Comparison of ENCODE assay signal across 22 mouse cellular contexts in the genomic region with DNA sequence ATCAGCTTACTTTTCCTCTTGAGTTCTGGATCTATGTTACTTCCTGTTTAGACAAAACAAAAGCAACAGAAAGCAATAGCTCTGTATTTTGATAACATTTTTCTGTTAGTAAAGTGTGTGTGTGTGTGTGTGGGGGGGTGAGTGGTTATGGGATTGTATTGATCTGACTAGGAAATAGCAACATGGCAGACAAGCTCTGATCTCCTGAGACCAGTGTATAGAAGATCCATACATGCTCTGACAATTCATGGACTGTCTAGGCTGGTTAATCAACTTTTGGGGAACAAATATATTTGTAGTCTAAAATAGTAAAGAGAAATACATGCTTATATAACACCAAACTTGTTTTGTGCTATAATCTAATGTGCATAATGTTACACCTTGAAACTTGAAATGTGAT.
DNase-seq lines count a peak whose midpoint lies in the region; ATAC-seq and TF ChIP-seq lines count a peak whose summit lies in the region.
"Had no signal": no experiment of that assay in that cellular context is flagged by ENCODE, and none has a peak within 500 bp of the region (broad histone marks: within the 10 kb centered on the region; RNA-seq: fewer than 3 reads in every experiment).

No protein-coding gene starts in this region.

- no peak overlapping the region for H3K4me2 ChIP-seq in hindbrain, embryonic 11.5 days (replicated peaks; ENCODE audit: low read depth, low read length)
- no peak overlapping the region for H3K4me2 ChIP-seq in hindbrain, postnatal 0 days (ENCODE audit: low read depth, low read length)
- no peak overlapping the region for H3K4me2 ChIP-seq in midbrain, embryonic 11.5 days
- no peak overlapping the region for H3K4me2 ChIP-seq in midbrain, embryonic 15.5 days
- H3K4me2 ChIP-seq in midbrain, embryonic 12.5 days (replicated peaks), result no peak overlapping the region
- H3K4me2 ChIP-seq in midbrain, postnatal 0 days (ENCODE audit: low read depth, low read length, poor library complexity, severe bottlenecking), result no peak overlapping the region

- peak; percentile 43; the same call in 1 of the 2 replicates for ATAC-seq in hindbrain, embryonic 11.5 days (ENCODE audit: low FRiP score)
- no peak for ATAC-seq in hindbrain, postnatal 0 days
- ATAC-seq in midbrain, embryonic 11.5 days (ENCODE audit: low FRiP score), result peak; percentile 50; the same call in 1 of the 2 replicates
- ATAC-seq in midbrain, embryonic 15.5 days (replicated peaks), result no peak
- ATAC-seq in midbrain, embryonic 12.5 days (ENCODE audit: low FRiP score, low read depth), result peak; percentile 73
- ATAC-seq in midbrain, postnatal 0 days (ENCODE audit: low FRiP score), result no peak; the same call in 1 of the 2 replicates
- ATAC-seq: activated CD4-positive, CD25-positive, alpha-beta regulatory T cell, adult 4 months; CD4-positive, CD25-positive, alpha-beta regulatory T cell, adult 4 months; Patski had no signal

- H3K36me3 ChIP-seq in hindbrain, embryonic 11.5 days (ENCODE audit: control insufficient read depth, insufficient read depth, low read length), result no peaks in the 10 kb centered on the region
- H3K36me3 ChIP-seq in hindbrain, postnatal 0 days (ENCODE audit: insufficient read depth, low read length), result no peaks in the 10 kb centered on the region
- no peaks in the 10 kb centered on the region for H3K36me3 ChIP-seq in midbrain, embryonic 11.5 days (ENCODE audit: control insufficient read depth, insufficient read depth, low read length)
- no peaks in the 10 kb centered on the region for H3K36me3 ChIP-seq in midbrain, embryonic 15.5 days (replicated peaks)
- H3K36me3 ChIP-seq in midbrain, embryonic 12.5 days, result no peaks in the 10 kb centered on the region
- H3K36me3 ChIP-seq in midbrain, postnatal 0 days (ENCODE audit: insufficient read depth, low read length), result no peaks in the 10 kb centered on the region
- H3K36me3 ChIP-seq: G1E had no signal

- no peak for TF ChIP-seq CTCF in hindbrain, postnatal 0 days (IDR thresholded peaks at IDR 0.05; ENCODE audit: low read depth)
- TF ChIP-seq CTCF in midbrain, postnatal 0 days (IDR thresholded peaks at IDR 0.05), result no peak

- no peaks in the 10 kb centered on the region for H3K9me3 ChIP-seq in hindbrain, embryonic 11.5 days (ENCODE audit: control insufficient read depth, low read length)
- H3K9me3 ChIP-seq in hindbrain, postnatal 0 days (ENCODE audit: low read length), result no peaks in the 10 kb centered on the region
- H3K9me3 ChIP-seq in midbrain, embryonic 11.5 days (ENCODE audit: control insufficient read depth, low read length), result no peaks in the 10 kb centered on the region
- H3K9me3 ChIP-seq in midbrain, embryonic 15.5 days, result no peaks in the 10 kb centered on the region
- H3K9me3 ChIP-seq in midbrain, embryonic 12.5 days, result no peaks in the 10 kb centered on the region
- no peaks in the 10 kb centered on the region for H3K9me3 ChIP-seq in midbrain, postnatal 0 days (ENCODE audit: low read length)
- H3K9me3 ChIP-seq: G1E had no signal

- no peak for DNase-seq in hindbrain, embryonic 11.5 days (ENCODE audit: low spot score)
- DNase-seq in hindbrain, postnatal 0 days (ENCODE audit: low spot score), result no peak
- no peak for DNase-seq in midbrain, embryonic 11.5 days (ENCODE audit: low spot score, missing footprints)
- DNase-seq in midbrain, postnatal 0 days (ENCODE audit: low spot score), result no peak
- peak; percentile 21 for DNase-seq in retina, embryonic 14.5 days (ENCODE audit: low spot score)
- no peak for DNase-seq in retina, postnatal 1 day
- DNase-seq: adrenal gland, adult 2 months; adrenal gland, adult 8-10 months; adrenal gland, postnatal 10 days; adrenal gland, postnatal 14 days; adrenal gland, postnatal 25 days; adrenal gland, postnatal 36 days; B cell, adult 2 months; cerebellum, adult 11 months; cerebellum, adult 11-12 months had no signal

- H3K9ac ChIP-seq in hindbrain, embryonic 11.5 days (ENCODE audit: low read depth, low read length), result no peak overlapping the region
- H3K9ac ChIP-seq in hindbrain, postnatal 0 days (replicated peaks; ENCODE audit: low read length), result no peak overlapping the region
- H3K9ac ChIP-seq in midbrain, embryonic 11.5 days (ENCODE audit: low read length), result no peak overlapping the region
- H3K9ac ChIP-seq in midbrain, embryonic 15.5 days, result no peak overlapping the region
- H3K9ac ChIP-seq in midbrain, embryonic 12.5 days (replicated peaks), result no peak overlapping the region
- no peak overlapping the region for H3K9ac ChIP-seq in midbrain, postnatal 0 days (replicated peaks; ENCODE audit: low read length, poor library complexity, severe bottlenecking)

- no peak overlapping the region for H3K4me3 ChIP-seq in hindbrain, embryonic 11.5 days (ENCODE audit: low read depth, low read length)
- H3K4me3 ChIP-seq in hindbrain, postnatal 0 days (ENCODE audit: low read length), result no peak overlapping the region
- H3K4me3 ChIP-seq in midbrain, embryonic 11.5 days (ENCODE audit: low read depth, low read length), result no peak overlapping the region
- no peak overlapping the region for H3K4me3 ChIP-seq in midbrain, embryonic 15.5 days
- no peak overlapping the region for H3K4me3 ChIP-seq in midbrain, embryonic 12.5 days
- no peak overlapping the region for H3K4me3 ChIP-seq in midbrain, postnatal 0 days (ENCODE audit: low read depth, low read length)

- H3K27me3 ChIP-seq in hindbrain, embryonic 11.5 days (ENCODE audit: control insufficient read depth, insufficient read depth, low read length), result no peaks in the 10 kb centered on the region
- H3K27me3 ChIP-seq in hindbrain, postnatal 0 days (ENCODE audit: insufficient read depth, low read length), result no peaks in the 10 kb centered on the region
- H3K27me3 ChIP-seq in midbrain, embryonic 11.5 days (ENCODE audit: control insufficient read depth, insufficient read depth, low read length), result no peaks in the 10 kb centered on the region
- no peaks in the 10 kb centered on the region for H3K27me3 ChIP-seq in midbrain, embryonic 15.5 days (replicated peaks)
- H3K27me3 ChIP-seq in midbrain, embryonic 12.5 days, result no peaks in the 10 kb centered on the region
- no peaks in the 10 kb centered on the region for H3K27me3 ChIP-seq in midbrain, postnatal 0 days (ENCODE audit: insufficient read depth, low read length)
- H3K27me3 ChIP-seq: CH12.LX had no signal

- no peaks in the 10 kb centered on the region for H3K4me1 ChIP-seq in hindbrain, embryonic 11.5 days (replicated peaks; ENCODE audit: control insufficient read depth, insufficient read depth, low read length)
- H3K4me1 ChIP-seq in hindbrain, postnatal 0 days (ENCODE audit: insufficient read depth, low read length), result no peaks in the 10 kb centered on the region
- H3K4me1 ChIP-seq in midbrain, embryonic 11.5 days (ENCODE audit: control insufficient read depth, insufficient read depth, low read length), result no peaks in the 10 kb centered on the region
- no peaks in the 10 kb centered on the region for H3K4me1 ChIP-seq in midbrain, embryonic 15.5 days
- no peaks in the 10 kb centered on the region for H3K4me1 ChIP-seq in midbrain, embryonic 12.5 days
- H3K4me1 ChIP-seq in midbrain, postnatal 0 days (ENCODE audit: insufficient read depth, low read length), result no peaks in the 10 kb centered on the region

- no peak overlapping the region for H3K27ac ChIP-seq in hindbrain, embryonic 11.5 days (ENCODE audit: low read depth, low read length)
- H3K27ac ChIP-seq in hindbrain, postnatal 0 days, result no peak overlapping the region
- H3K27ac ChIP-seq in midbrain, embryonic 11.5 days (ENCODE audit: low read depth, low read length), result no peak overlapping the region
- no peak overlapping the region for H3K27ac ChIP-seq in midbrain, embryonic 15.5 days
- H3K27ac ChIP-seq in midbrain, embryonic 12.5 days (replicated peaks), result no peak overlapping the region
- no peak overlapping the region for H3K27ac ChIP-seq in midbrain, postnatal 0 days (ENCODE audit: low read depth, low read length)

Comparison
In these comparisons a context has a peak if more than half of its experiments do, and no peak if none do; other contexts are left out.
1. ATAC-seq: peak in hindbrain, embryonic 11.5 days (single experiment), midbrain, embryonic 11.5 days (single experiment) and midbrain, embryonic 12.5 days (single experiment); none in hindbrain, postnatal 0 days (single experiment), midbrain, embryonic 15.5 days (single experiment) and midbrain, postnatal 0 days (single experiment).